Mouse (Mus musculus) CH12.LX (cell line): ENCODE results near the gene 1600014C23Rik. TPM values are rescaled to one million over a fixed set of nuclear protein-coding genes. Genes with fewer than 3 reads are reported as not detected.

Experiments used
- DNase-seq: peaks from one replicate; pipeline ENCODE4 v3.0.0-alpha.2; 2013; ENCODE audit errors: extremely low read depth
- H3K27ac ChIP-seq: 2 replicates; pipeline ENCODE4 v1.5.1; 2012; ENCODE audit warnings: low read depth, mild to moderate bottlenecking, control low read depth, moderate library complexity; ENCODE audit not compliant: insufficient read depth
- H3K27me3 ChIP-seq: replicated peaks from 2 replicates; pipeline ENCODE3; 2012; ENCODE audit warnings: inconsistent platforms
- H3K36me3 ChIP-seq, 2 experiments: replicated peaks in 1 of 2; 2 replicates each; pipeline versions ENCODE3 to v1.6.1; 2012; ENCODE audit warnings: inconsistent platforms in 1 of 2, low read length in 1 of 2, mild to moderate bottlenecking in 1 of 2, mixed read lengths in 1 of 2, moderate library complexity in 1 of 2; ENCODE audit not compliant: control insufficient read depth in 1 of 2, insufficient read depth in 1 of 2
- H3K4me1 ChIP-seq, 2 experiments: 2 replicates each; pipeline ENCODE4 v1.6.1; 2012; ENCODE audit warnings: inconsistent platforms in 1 of 2, moderate library complexity in 1 of 2; ENCODE audit not compliant: insufficient read depth in 2 of 2, control insufficient read depth in 1 of 2
- H3K4me2 ChIP-seq: 2 replicates; pipeline ENCODE4 v1.6.1; 2012; ENCODE audit warnings: low read depth, mild to moderate bottlenecking, control low read depth; ENCODE audit not compliant: poor library complexity, insufficient read depth, severe bottlenecking
- H3K4me3 ChIP-seq, 3 experiments: fragments of 150-350 bp in 1 of 3; sonication (generic) in 1 of 3; replicated peaks in 1 of 3; 2 replicates each; pipeline versions ENCODE3 to v1.5.1; 2011 to 2012; ENCODE audit warnings: low read depth in 2 of 3, low read length in 2 of 3, mild to moderate bottlenecking in 2 of 3, moderate library complexity in 2 of 3, control low read depth in 1 of 3, improper control_type of control experiment in 1 of 3, inconsistent platforms in 1 of 3, mixed read lengths in 1 of 3; ENCODE audit not compliant: poor library complexity in 1 of 3
- H3K79me2 ChIP-seq: replicated peaks from 2 replicates; pipeline ENCODE4 v1.6.1; 2012; ENCODE audit warnings: mild to moderate bottlenecking, moderate library complexity; ENCODE audit not compliant: control insufficient read depth, poor library complexity, insufficient read depth, severe bottlenecking; ENCODE audit errors: extremely low read depth
- H3K9ac ChIP-seq: 2 replicates; pipeline ENCODE4 v1.6.1; 2012; ENCODE audit warnings: low read depth, mild to moderate bottlenecking, control low read depth, moderate library complexity; ENCODE audit not compliant: insufficient read depth
- H3K9me3 ChIP-seq: replicated peaks from 2 replicates; pipeline ENCODE3; 2012; ENCODE audit warnings: low read length, inconsistent platforms, mixed read lengths
- BHLHE40 ChIP-seq: IDR thresholded peaks from 2 replicates; pipeline ENCODE4 v1.6.1; 2011; ENCODE audit warnings: mild to moderate bottlenecking, low read depth, low read length, improper control_type of control experiment
- CHD1 ChIP-seq: IDR thresholded peaks from 2 replicates; pipeline ENCODE4 v1.6.1; 2012; ENCODE audit warnings: low read depth, low read length, improper control_type of control experiment, inconsistent platforms
- CHD2 ChIP-seq: IDR thresholded peaks from 2 replicates; pipeline ENCODE4 v1.6.1; 2011; ENCODE audit warnings: low read length, improper control_type of control experiment
- E2F4 ChIP-seq: IDR thresholded peaks from 2 replicates; pipeline ENCODE4 v1.6.1; 2011; ENCODE audit warnings: low read depth, low read length, improper control_type of control experiment; ENCODE audit not compliant: insufficient replicate concordance
- ETS1 ChIP-seq: conservative IDR thresholded peaks from 2 replicates; pipeline ENCODE4 v1.6.1; 2012; ENCODE audit warnings: low read depth, mild to moderate bottlenecking, inconsistent platforms, low read length, improper control_type of control experiment, moderate library complexity
- IRF4 ChIP-seq: IDR thresholded peaks from 2 replicates; pipeline ENCODE4 v1.6.1; 2014; ENCODE audit warnings: low read depth, mild to moderate bottlenecking, inconsistent platforms, low read length, improper control_type of control experiment
- KAT2A ChIP-seq: IDR thresholded peaks from 2 replicates; pipeline ENCODE4 v1.6.1; 2012; ENCODE audit warnings: low read length, improper control_type of control experiment, inconsistent platforms; ENCODE audit not compliant: insufficient replicate concordance
- MAFK ChIP-seq: IDR thresholded peaks from 2 replicates; pipeline ENCODE4 v1.6.1; 2011; ENCODE audit warnings: low read length, improper control_type of control experiment; ENCODE audit not compliant: insufficient replicate concordance
- MAX ChIP-seq: IDR thresholded peaks from 2 replicates; pipeline ENCODE4 v1.6.1; 2011; ENCODE audit warnings: low read length, improper control_type of control experiment
- MAZ ChIP-seq: IDR thresholded peaks from 2 replicates; pipeline ENCODE4 v1.6.1; 2012; ENCODE audit warnings: low read depth, mild to moderate bottlenecking, inconsistent platforms, low read length, improper control_type of control experiment, moderate library complexity
- MEF2A ChIP-seq: IDR thresholded peaks from 2 replicates; pipeline ENCODE4 v1.6.1; 2014; ENCODE audit warnings: low read depth, mild to moderate bottlenecking, inconsistent platforms, low read length, improper control_type of control experiment, borderline replicate concordance
- MXI1 ChIP-seq: IDR thresholded peaks from 2 replicates; pipeline ENCODE4 v1.6.1; 2011; ENCODE audit warnings: mild to moderate bottlenecking, low read depth, low read length, improper control_type of control experiment
- NELFE ChIP-seq: IDR thresholded peaks from 2 replicates; pipeline ENCODE4 v1.6.1; 2011; ENCODE audit warnings: low read depth, low read length, improper control_type of control experiment
- NRF1 ChIP-seq: IDR thresholded peaks from 2 replicates; pipeline ENCODE4 v1.6.1; 2014; ENCODE audit warnings: low read depth, mild to moderate bottlenecking, inconsistent platforms, low read length, improper control_type of control experiment, moderate library complexity
- POLR2A ChIP-seq: IDR thresholded peaks from 2 replicates; pipeline ENCODE4 v1.6.1; 2011; ENCODE audit warnings: low read depth, mild to moderate bottlenecking, improper control_type of control experiment, low read length
- SIN3A ChIP-seq: IDR thresholded peaks from 2 replicates; pipeline ENCODE4 v1.6.1; 2012; ENCODE audit warnings: low read length, improper control_type of control experiment, inconsistent platforms
- TCF12 ChIP-seq: IDR thresholded peaks from 2 replicates; pipeline ENCODE4 v1.6.1; 2014; ENCODE audit warnings: low read depth, mild to moderate bottlenecking, inconsistent platforms, low read length, improper control_type of control experiment
- USF2 ChIP-seq: conservative IDR thresholded peaks from 2 replicates; pipeline ENCODE4 v1.6.1; 2011; ENCODE audit warnings: low read depth, low read length, improper control_type of control experiment
- ZC3H11A ChIP-seq: IDR thresholded peaks from 2 replicates; pipeline ENCODE4 v1.6.1; 2012; ENCODE audit warnings: low read depth, mild to moderate bottlenecking, inconsistent platforms, low read length, improper control_type of control experiment
- ZKSCAN1 ChIP-seq: IDR thresholded peaks from 2 replicates; pipeline ENCODE4 v1.6.1; 2012; ENCODE audit warnings: low read depth, inconsistent platforms, low read length, improper control_type of control experiment, borderline replicate concordance
- dilution Hi-C: fragments of 300-500 bp; cut with MboI; formaldehyde crosslinking; loops from 2 replicates; pipeline ENCODE4 v1.14.3; 2020; ENCODE audit warnings: low sequenced_read_pairs; ENCODE audit not compliant: extremely low pct_unique_long_range_greater_than_20kb, extremely low pct_ligation_motif_present
- in situ Hi-C: fragments of 300-500 bp; cut with MboI; formaldehyde crosslinking; loops from 3 replicates; pipeline ENCODE4 v1.14.3; 2019; ENCODE audit warnings: low sequenced_read_pairs, low pct_ligation_motif_present, low pct_unique_long_range_greater_than_20kb, mixed read lengths
- polyA plus RNA-seq: library from polyadenylated mRNA; unstranded; fragments of >175 nt; gene quantifications from 2 replicates; pipeline ENCODE4 v1.2.1, GENCODE M21; 2012; ENCODE audit warnings: low read depth; ENCODE audit not compliant: insufficient read length
- total RNA-seq, 2 experiments: library from RNA; depleted of rRNA; stranded (reverse); fragments of 300-350 nt in 1 of 2; fragments of >200 nt in 1 of 2; gene quantifications; 2 replicates each; pipeline ENCODE4 v1.2.3; 2012 to 2014

1600014C23Rik gene
- total and polyA plus RNA-seq, 3 experiments = 0.38 TPM; not detected in 2

- TF ChIP-seq E2F4 (no peak), POLR2A (no peak), MEF2A (no peak)
Observed at GRCm38 (mm10) chr17:45727983-45728723, 5.5 kb downstream of the 1600014C23Rik start (continued).

DNA sequence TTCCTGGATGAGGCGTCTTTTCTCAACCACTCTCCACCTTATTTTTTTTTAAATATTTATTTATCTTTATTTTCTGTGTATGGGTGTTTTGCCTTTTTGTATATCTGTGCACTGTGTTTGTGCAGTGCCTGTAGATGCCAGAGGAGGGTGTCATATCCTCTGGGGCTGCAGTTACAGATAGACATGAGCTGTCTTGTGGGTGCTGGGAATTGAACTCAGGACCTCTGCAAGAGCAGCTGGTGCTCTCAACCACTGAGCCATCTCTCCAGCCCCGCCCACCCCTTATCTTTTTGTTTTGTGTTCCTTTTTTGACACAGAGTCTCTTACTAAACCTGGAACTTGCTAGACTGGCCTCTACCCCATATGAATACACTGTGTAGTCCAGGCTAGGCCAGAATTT is 6.2 kb downstream of the 1600014C23Rik start:
- no peak overlapping the region for H3K9ac ChIP-seq
- no peak for DNase-seq
- dilution Hi-C loops = no loop called here
- no peak overlapping the region for H3K4me2 ChIP-seq
- H3K27ac ChIP-seq = no peak overlapping the region
- H3K9me3 ChIP-seq = no peaks in the 10 kb centered on the region
- in situ Hi-C loops = no loop called here
- TF ChIP-seq NRF1 = no peak
- no peak for TF ChIP-seq ZKSCAN1
- no peak for TF ChIP-seq CHD1
- no peak for TF ChIP-seq MAZ
- no peak for TF ChIP-seq MAX
- TF ChIP-seq MXI1 = no peak
- TF ChIP-seq TCF12 = no peak
- TF ChIP-seq ETS1 = no peak
- TF ChIP-seq MAFK = no peak
- no peak for TF ChIP-seq SIN3A
- no peak for TF ChIP-seq USF2
- no peak for TF ChIP-seq CHD2
- no peak for TF ChIP-seq MEF2A
- no peak for TF ChIP-seq IRF4
- peaks cover 0 to 11% of the 10 kb centered on the region in 2 experiments; a peak in 2 of 4 replicates for H3K4me1 ChIP-seq
- H3K36me3 ChIP-seq = no peaks in the 10 kb centered on the region
- no peak overlapping the region for H3K4me3 ChIP-seq
- H3K79me2 ChIP-seq = no peaks in the 10 kb centered on the region
- H3K27me3 ChIP-seq = peaks cover 58% of the 10 kb centered on the region

DNA sequence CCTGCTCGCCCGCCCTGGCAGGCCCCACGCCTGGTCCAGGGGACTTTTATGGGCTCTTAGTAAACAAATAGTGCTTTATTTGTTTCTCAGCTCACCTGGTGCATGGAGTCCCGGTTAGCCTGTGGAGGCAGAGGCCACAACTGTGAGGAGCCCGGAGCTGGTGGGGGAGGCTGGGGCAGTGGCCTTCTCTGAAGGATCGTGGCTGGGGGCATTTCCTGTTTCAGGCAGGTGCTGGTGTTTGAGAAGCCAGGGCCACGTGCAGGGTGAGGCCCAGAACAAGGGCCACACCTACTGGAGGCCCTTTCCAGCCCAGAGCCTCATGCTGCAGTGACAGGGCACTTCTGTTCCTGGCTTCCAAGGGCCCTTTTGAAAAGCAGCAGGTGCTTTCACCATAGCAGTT is 7.4 kb downstream of the 1600014C23Rik start:
- H3K36me3 ChIP-seq = no peaks in the 10 kb centered on the region
- H3K4me3 ChIP-seq = no peak overlapping the region
- no peak overlapping the region for H3K27ac ChIP-seq
- peaks cover 52% of the 10 kb centered on the region for H3K27me3 ChIP-seq
- H3K4me1 ChIP-seq = peaks cover 0 to 11% of the 10 kb centered on the region in 2 experiments; a peak in 2 of 4 replicates
- no peaks in the 10 kb centered on the region for H3K9me3 ChIP-seq
- no peak for DNase-seq
- no peak overlapping the region for H3K4me2 ChIP-seq
- H3K79me2 ChIP-seq = no peaks in the 10 kb centered on the region
- in situ Hi-C loops = no loop called here
- dilution Hi-C loops = no loop called here
- TF ChIP-seq KAT2A = no peak
- TF ChIP-seq NELFE = no peak
- no peak for TF ChIP-seq ZKSCAN1
- no peak for TF ChIP-seq E2F4
- no peak for TF ChIP-seq MXI1
- TF ChIP-seq ZC3H11A = no peak
- TF ChIP-seq MAX = peak; percentile 18; the same call in 1 of the 2 replicates
- TF ChIP-seq BHLHE40 = peak; percentile 80
- TF ChIP-seq, all 38 proteins: peak for 2
- no peak overlapping the region for H3K9ac ChIP-seq
